Mouse (Mus musculus) erythroblast, embryonic 14.5 days (primary cell): ENCODE measurements around the gene a. TPM values are rescaled to one million over a fixed set of nuclear protein-coding genes. Genes with fewer than 3 reads are reported as not detected.

Experiments
- H3K27me3 ChIP-seq: 2 replicates; pipeline ENCODE4 v1.6.1; 2012; ENCODE audit warnings: inconsistent platforms; ENCODE audit not compliant: control insufficient read depth
- H3K36me3 ChIP-seq: 2 replicates; pipeline ENCODE4 v1.6.1; 2012; ENCODE audit warnings: mild to moderate bottlenecking, inconsistent platforms; ENCODE audit not compliant: control insufficient read depth
- H3K4me1 ChIP-seq: 2 replicates; pipeline ENCODE4 v1.6.1; 2012; ENCODE audit warnings: inconsistent platforms; ENCODE audit not compliant: control insufficient read depth
- H3K4me3 ChIP-seq: replicated peaks from 2 replicates; pipeline ENCODE3; 2012; ENCODE audit warnings: moderate library complexity, mild to moderate bottlenecking, inconsistent platforms
- H3K9me3 ChIP-seq: 2 replicates; pipeline ENCODE4 v1.6.1; 2012; ENCODE audit warnings: low read length, inconsistent platforms, mixed read lengths; ENCODE audit not compliant: control insufficient read depth
- GATA1 ChIP-seq: IDR thresholded peaks from 2 replicates; pipeline ENCODE4 v1.6.1; 2012; ENCODE audit warnings: low read length, inconsistent platforms, mixed read lengths
- TAL1 ChIP-seq: IDR thresholded peaks from 3 replicates; pipeline ENCODE4 v1.6.1; 2012; ENCODE audit warnings: low read length, inconsistent platforms, mixed read lengths
- polyA plus RNA-seq: library from polyadenylated mRNA; stranded (reverse); fragments of >175 nt; gene quantifications from 2 replicates; pipeline ENCODE4 v1.2.3, GENCODE M21; 2012

Gene a
- polyA plus RNA-seq, 1 experiment: not detected

- Histone ChIP-seq H3K4me1 (peaks cover 8% of the 10 kb centered on the region), H3K9me3 (no peaks in the 10 kb centered on the region), H3K27me3 (no peaks in the 10 kb centered on the region), H3K36me3 (peaks cover 28% of the 10 kb centered on the region), H3K4me3 (no peak overlapping the region)
- no peak for TF ChIP-seq GATA1
- no peak for TF ChIP-seq TAL1
Measured at GRCm38 (mm10) chr2:155057361-155057760, 266.2 kb downstream of the a start.

GRCm38 (mm10) chr2:155071027-155071426, 279.8 kb downstream of the a start:
- peaks cover 44% of the 10 kb centered on the region for H3K36me3 ChIP-seq
- H3K4me3 ChIP-seq: no peak overlapping the region
- H3K4me1 ChIP-seq: peaks cover 46% of the 10 kb centered on the region
- H3K27me3 ChIP-seq: no peaks in the 10 kb centered on the region
- H3K9me3 ChIP-seq: no peaks in the 10 kb centered on the region
- TF ChIP-seq TAL1 (no peak), GATA1 (no peak)

GRCm38 (mm10) chr2:155072353-155073145, 281.3 kb downstream of the a start:
- H3K4me3 ChIP-seq: peak overlapping the region; percentile 86

GRCm38 (mm10) chr2:155073347-155073746, 282.1 kb downstream of the a start:
- Histone ChIP-seq H3K36me3 (peaks cover 21% of the 10 kb centered on the region), H3K27me3 (no peaks in the 10 kb centered on the region), H3K4me3 (peak overlapping the region; percentile 86), H3K4me1 (peaks cover 46% of the 10 kb centered on the region), H3K9me3 (no peaks in the 10 kb centered on the region)
- TF ChIP-seq TAL1: no peak

More at GRCm38 (mm10) chr2:155072353-155073145, 281.3 kb downstream of the a start:
- TF ChIP-seq GATA1 (no peak), TAL1 (no peak)
- H3K36me3 ChIP-seq: peaks cover 29% of the 10 kb centered on the region
- H3K27me3 ChIP-seq: no peaks in the 10 kb centered on the region
- H3K9me3 ChIP-seq: no peaks in the 10 kb centered on the region
- peaks cover 46% of the 10 kb centered on the region for H3K4me1 ChIP-seq

GRCm38 (mm10) chr2:155073978-155074765, 283.0 kb downstream of the a start, which contains the start of gene Ahcy:
Gene Ahcy, minus strand, starts transcription at chr2:155074497.
- Histone ChIP-seq H3K36me3 (peaks cover 13% of the 10 kb centered on the region), H3K4me3 (peak within 1 kb of the TSS; percentile 86), H3K27me3 (no peaks in the 10 kb centered on the region), H3K4me1 (peaks cover 46% of the 10 kb centered on the region), H3K9me3 (no peaks in the 10 kb centered on the region)
- no peak for TF ChIP-seq TAL1
- no peak for TF ChIP-seq GATA1

- peaks cover 12% of the 10 kb centered on the region for H3K36me3 ChIP-seq
- peak overlapping the region; percentile 86 for H3K4me3 ChIP-seq
- no peaks in the 10 kb centered on the region for H3K9me3 ChIP-seq
- H3K27me3 ChIP-seq: no peaks in the 10 kb centered on the region
- H3K4me1 ChIP-seq: peaks cover 46% of the 10 kb centered on the region
- no peak for TF ChIP-seq TAL1
- TF ChIP-seq GATA1: no peak
Measured at GRCm38 (mm10) chr2:155074766-155075330, 283.6 kb downstream of the a start.

- H3K4me1 ChIP-seq: peaks cover 42% of the 10 kb centered on the region
- no peaks in the 10 kb centered on the region for H3K27me3 ChIP-seq
- H3K36me3 ChIP-seq: peaks cover 9% of the 10 kb centered on the region
- TF ChIP-seq TAL1: no peak
- TF ChIP-seq GATA1: no peak
- no peak overlapping the region for H3K4me3 ChIP-seq
- no peaks in the 10 kb centered on the region for H3K9me3 ChIP-seq
Measured at GRCm38 (mm10) chr2:155075649-155076048, 284.4 kb downstream of the a start.

GRCm38 (mm10) chr2:155079500-155080178, 288.4 kb downstream of the a start:
- Histone ChIP-seq H3K4me1 (peaks cover 10% of the 10 kb centered on the region), H3K4me3 (no peak overlapping the region)

GRCm38 (mm10) chr2:155080179-155080530, 289.0 kb downstream of the a start:
- TF ChIP-seq GATA1 (no peak), TAL1 (no peak)

More at GRCm38 (mm10) chr2:155079500-155080178, 288.4 kb downstream of the a start:
- Histone ChIP-seq H3K27me3 (peaks cover 7% of the 10 kb centered on the region), H3K36me3 (no peaks in the 10 kb centered on the region), H3K9me3 (no peaks in the 10 kb centered on the region)
- no peak for TF ChIP-seq GATA1

More at GRCm38 (mm10) chr2:155080179-155080530, 289.0 kb downstream of the a start:
- Histone ChIP-seq H3K4me3 (no peak overlapping the region), H3K36me3 (no peaks in the 10 kb centered on the region), H3K4me1 (peaks cover 5% of the 10 kb centered on the region), H3K9me3 (no peaks in the 10 kb centered on the region), H3K27me3 (peaks cover 7% of the 10 kb centered on the region)
